Mouse (Mus musculus): ENCODE results near the gene Adam30. TPM values are rescaled to one million over a fixed set of nuclear protein-coding genes. Genes with fewer than 3 reads are reported as not detected.
"Not testable (repeated sequence)": the region's sequence is repeated elsewhere in the genome, so short reads cannot be mapped to it uniquely, and the experiment has no call there.

Gene Adam30
- total RNA-seq (2017): 0.78 to 2.1 TPM (median 1.5 TPM) in 3 replicates

- ATAC-seq (replicated peaks; ENCODE audit: insufficient number of reproducible peaks, low FRiP score, low TSS enrichment, poor library complexity, severe bottlenecking): no peak
These were observed at the start of gene Adam30 for GRCm38 (mm10) chr3:98160330-98160729. TSS of gene Adam30 (plus strand) at chr3:98160630.

GRCm38 (mm10) chr3:98118252-98118651 lies 42.2 kb upstream of the Adam30 start:
- ATAC-seq (replicated peaks; ENCODE audit: insufficient number of reproducible peaks, low FRiP score, low TSS enrichment, poor library complexity, severe bottlenecking): no peak

GRCm38 (mm10) chr3:98119338-98119737 lies 41.1 kb upstream of the Adam30 start:
- ATAC-seq (replicated peaks; ENCODE audit: insufficient number of reproducible peaks, low FRiP score, low TSS enrichment, poor library complexity, severe bottlenecking): no peak

- no peak for ATAC-seq (replicated peaks; ENCODE audit: insufficient number of reproducible peaks, low FRiP score, low TSS enrichment, poor library complexity, severe bottlenecking)
These were observed 39.5 kb upstream of the Adam30 start for GRCm38 (mm10) chr3:98120884-98121283.

GRCm38 (mm10) chr3:98127775-98128174 lies 32.7 kb upstream of the Adam30 start:
- no peak for ATAC-seq (replicated peaks; ENCODE audit: insufficient number of reproducible peaks, low FRiP score, low TSS enrichment, poor library complexity, severe bottlenecking)

- ATAC-seq (replicated peaks; ENCODE audit: insufficient number of reproducible peaks, low FRiP score, low TSS enrichment, poor library complexity, severe bottlenecking): no peak; the same call in 1 of the 2 replicates
These were observed 31.7 kb upstream of the Adam30 start for GRCm38 (mm10) chr3:98128716-98129115.

GRCm38 (mm10) chr3:98132140-98132539 lies 28.3 kb upstream of the Adam30 start:
- ATAC-seq (replicated peaks; ENCODE audit: insufficient number of reproducible peaks, low FRiP score, low TSS enrichment, poor library complexity, severe bottlenecking): not testable (repeated sequence)

GRCm38 (mm10) chr3:98132636-98133035 lies 27.8 kb upstream of the Adam30 start:
- no peak for ATAC-seq (replicated peaks; ENCODE audit: insufficient number of reproducible peaks, low FRiP score, low TSS enrichment, poor library complexity, severe bottlenecking)

- no peak for ATAC-seq (replicated peaks; ENCODE audit: insufficient number of reproducible peaks, low FRiP score, low TSS enrichment, poor library complexity, severe bottlenecking)
These were observed 19.0 kb upstream of the Adam30 start for GRCm38 (mm10) chr3:98141456-98141855.

- ATAC-seq (replicated peaks; ENCODE audit: insufficient number of reproducible peaks, low FRiP score, low TSS enrichment, poor library complexity, severe bottlenecking): no peak
These were observed 17.6 kb upstream of the Adam30 start for GRCm38 (mm10) chr3:98142862-98143261.

GRCm38 (mm10) chr3:98145204-98145603 lies 15.2 kb upstream of the Adam30 start:
- ATAC-seq (replicated peaks; ENCODE audit: insufficient number of reproducible peaks, low FRiP score, low TSS enrichment, poor library complexity, severe bottlenecking): no peak

- ATAC-seq (replicated peaks; ENCODE audit: insufficient number of reproducible peaks, low FRiP score, low TSS enrichment, poor library complexity, severe bottlenecking): no peak; the same call in 1 of the 2 replicates
These were observed 13.7 kb upstream of the Adam30 start for GRCm38 (mm10) chr3:98146471-98147410.

- no peak for ATAC-seq (replicated peaks; ENCODE audit: insufficient number of reproducible peaks, low FRiP score, low TSS enrichment, poor library complexity, severe bottlenecking)
These were observed 12.7 kb upstream of the Adam30 start for GRCm38 (mm10) chr3:98147706-98148105.

- ATAC-seq (replicated peaks; ENCODE audit: insufficient number of reproducible peaks, low FRiP score, low TSS enrichment, poor library complexity, severe bottlenecking): no peak
These were observed 10.5 kb upstream of the Adam30 start for GRCm38 (mm10) chr3:98149881-98150280.

- no peak for ATAC-seq (replicated peaks; ENCODE audit: insufficient number of reproducible peaks, low FRiP score, low TSS enrichment, poor library complexity, severe bottlenecking)
These were observed 9.4 kb upstream of the Adam30 start for GRCm38 (mm10) chr3:98151016-98151415.

GRCm38 (mm10) chr3:98153460-98153859 lies 7.0 kb upstream of the Adam30 start:
- no peak for ATAC-seq (replicated peaks; ENCODE audit: insufficient number of reproducible peaks, low FRiP score, low TSS enrichment, poor library complexity, severe bottlenecking)

- no peak for ATAC-seq (replicated peaks; ENCODE audit: insufficient number of reproducible peaks, low FRiP score, low TSS enrichment, poor library complexity, severe bottlenecking)
These were observed 4.3 kb upstream of the Adam30 start for GRCm38 (mm10) chr3:98156158-98156557.

GRCm38 (mm10) chr3:98157073-98157472 lies 3.4 kb upstream of the Adam30 start:
- ATAC-seq (replicated peaks; ENCODE audit: insufficient number of reproducible peaks, low FRiP score, low TSS enrichment, poor library complexity, severe bottlenecking): peak; percentile 67

- ATAC-seq (replicated peaks; ENCODE audit: insufficient number of reproducible peaks, low FRiP score, low TSS enrichment, poor library complexity, severe bottlenecking): peak; percentile 77
These were observed 2.8 kb upstream of the Adam30 start for GRCm38 (mm10) chr3:98157585-98157984.

GRCm38 (mm10) chr3:98158646-98159045 lies 1.8 kb upstream of the Adam30 start:
- ATAC-seq (replicated peaks; ENCODE audit: insufficient number of reproducible peaks, low FRiP score, low TSS enrichment, poor library complexity, severe bottlenecking): no peak
